ENCODE assay signal across 25 mouse cellular contexts in the genomic region with DNA sequence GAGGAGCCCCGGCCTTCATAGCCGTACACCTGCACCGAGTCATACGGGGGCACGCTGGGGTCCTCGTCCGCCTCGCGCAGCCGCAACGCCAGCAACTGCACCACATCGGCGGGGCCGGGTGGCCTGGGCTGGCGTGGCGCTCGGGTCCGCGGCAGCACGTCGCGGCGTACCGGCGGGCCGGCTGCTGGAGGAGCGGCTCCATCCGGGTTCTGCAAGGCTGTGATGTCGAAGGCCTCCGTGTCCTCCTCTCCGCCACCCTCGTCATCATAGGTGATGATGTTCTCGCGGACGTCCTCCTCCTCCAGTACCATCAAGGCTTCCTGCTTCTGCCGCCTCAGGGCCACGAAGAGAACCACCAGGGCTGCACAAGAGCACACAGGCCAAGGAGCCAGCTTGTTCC. TPM values are rescaled to one million over a fixed set of nuclear protein-coding genes. Genes with fewer than 3 reads are reported as not detected.
A peak's percentile ranks its signal among the peaks of the same experiment; 100 is the strongest.
DNase-seq lines count a peak whose midpoint lies in the region; ATAC-seq and TF ChIP-seq lines count a peak whose summit lies in the region.
"Had no signal": no experiment of that assay in that cellular context is flagged by ENCODE, and none has a peak within 500 bp of the region (broad histone marks: within the 10 kb centered on the region; RNA-seq: fewer than 3 reads in every experiment).

No protein-coding gene starts in this region.

- DNase-seq in embryonic facial prominence, embryonic 10.5 days (ENCODE audit: low spot score) = no peak
- no peak for DNase-seq in midbrain, embryonic 10.5 days (ENCODE audit: low spot score)
- DNase-seq in R1 (ENCODE audit: low read depth, low spot score) = peak; percentile 61
- DNase-seq in spleen, postnatal 10 days (ENCODE audit: low spot score in 2 of 2) = no peak
- DNase-seq: adrenal gland, postnatal 14 days; B cell, adult 2 months; cerebellum, adult 11-12 months; cerebellum, adult 9-10 months; cerebellum, postnatal 25 days; heart, adult 18-20 months; heart, postnatal 10 days; heart, postnatal 4 days had no signal

- no peak for TF ChIP-seq CTCF in E14TG2a.4 (conservative IDR thresholded peaks at IDR 0.05; ENCODE audit: low read length)

- H3K4me3 ChIP-seq in embryonic facial prominence, embryonic 12.5 days = no peak overlapping the region
- no peak overlapping the region for H3K4me3 ChIP-seq in embryonic facial prominence, embryonic 10.5 days
- H3K4me3 ChIP-seq in midbrain, embryonic 12.5 days = no peak overlapping the region
- no peak overlapping the region for H3K4me3 ChIP-seq in midbrain, embryonic 10.5 days
- peak overlapping the region; percentile 84 for H3K4me3 ChIP-seq in E14TG2a.4 (replicated peaks; ENCODE audit: low read length)
- H3K4me3 ChIP-seq: heart, embryonic 10.5 days had no signal

- 0 out of 2 replicates have a peak overlapping the region, but pooled peaks have one; percentile 15 for H3K9ac ChIP-seq in embryonic facial prominence, embryonic 12.5 days
- H3K9ac ChIP-seq in midbrain, embryonic 12.5 days (replicated peaks) = no peak overlapping the region

- no peaks in the 10 kb centered on the region for H3K4me1 ChIP-seq in embryonic facial prominence, embryonic 12.5 days
- no peaks in the 10 kb centered on the region for H3K4me1 ChIP-seq in embryonic facial prominence, embryonic 10.5 days
- H3K4me1 ChIP-seq in midbrain, embryonic 12.5 days = no peaks in the 10 kb centered on the region
- H3K4me1 ChIP-seq in midbrain, embryonic 10.5 days = no peaks in the 10 kb centered on the region
- peaks cover 28% of the 10 kb centered on the region for H3K4me1 ChIP-seq in E14TG2a.4 (replicated peaks; ENCODE audit: low read depth, low read length)
- H3K4me1 ChIP-seq: heart, embryonic 10.5 days had no signal

- no peaks in the 10 kb centered on the region for H3K27me3 ChIP-seq in embryonic facial prominence, embryonic 12.5 days
- no peaks in the 10 kb centered on the region for H3K27me3 ChIP-seq in embryonic facial prominence, embryonic 10.5 days (replicated peaks; ENCODE audit: low read depth, poor library complexity, severe bottlenecking)
- H3K27me3 ChIP-seq in midbrain, embryonic 12.5 days = no peaks in the 10 kb centered on the region; the same call in 1 of the 2 replicates
- no peaks in the 10 kb centered on the region for H3K27me3 ChIP-seq in midbrain, embryonic 10.5 days (ENCODE audit: low read depth, poor library complexity, severe bottlenecking)
- peaks cover 41% of the 10 kb centered on the region for H3K27me3 ChIP-seq in E14TG2a.4 (ENCODE audit: insufficient read depth, low read length)

- no peak for ATAC-seq in embryonic facial prominence, embryonic 12.5 days (ENCODE audit: insufficient number of reproducible peaks, insufficient read depth, low FRiP score, low TSS enrichment)
- ATAC-seq in midbrain, embryonic 12.5 days (ENCODE audit: low FRiP score, low read depth) = no peak
- ATAC-seq: activated CD4-positive, CD25-positive, alpha-beta regulatory T cell, adult 4 months; CD4-positive, CD25-positive, alpha-beta regulatory T cell, adult 4 months; forebrain, embryonic 14.5 days; hindbrain, embryonic 16.5 days; inflammation-experienced regulatory T-cells, adult 6 months had no signal

- no peak overlapping the region for H3K4me2 ChIP-seq in embryonic facial prominence, embryonic 12.5 days (replicated peaks)
- H3K4me2 ChIP-seq in midbrain, embryonic 12.5 days (replicated peaks) = no peak overlapping the region

- H3K36me3 ChIP-seq in embryonic facial prominence, embryonic 12.5 days = peaks cover 61% of the 10 kb centered on the region
- peaks cover 78% of the 10 kb centered on the region for H3K36me3 ChIP-seq in embryonic facial prominence, embryonic 10.5 days (replicated peaks)
- peaks cover 64% of the 10 kb centered on the region for H3K36me3 ChIP-seq in midbrain, embryonic 12.5 days
- H3K36me3 ChIP-seq in midbrain, embryonic 10.5 days = peaks cover 78% of the 10 kb centered on the region
- H3K36me3 ChIP-seq in E14TG2a.4 (ENCODE audit: insufficient read depth, low read length) = no peaks in the 10 kb centered on the region

- H3K9me3 ChIP-seq in embryonic facial prominence, embryonic 12.5 days = no peaks in the 10 kb centered on the region
- no peaks in the 10 kb centered on the region for H3K9me3 ChIP-seq in embryonic facial prominence, embryonic 10.5 days
- no peaks in the 10 kb centered on the region for H3K9me3 ChIP-seq in midbrain, embryonic 12.5 days
- no peaks in the 10 kb centered on the region for H3K9me3 ChIP-seq in midbrain, embryonic 10.5 days (replicated peaks)
- no peaks in the 10 kb centered on the region for H3K9me3 ChIP-seq in E14TG2a.4 (ENCODE audit: low read length)
- H3K9me3 ChIP-seq: heart, embryonic 10.5 days had no signal

- 0 out of 2 replicates have a peak overlapping the region, but pooled peaks have one; percentile 4 for H3K27ac ChIP-seq in embryonic facial prominence, embryonic 12.5 days
- H3K27ac ChIP-seq in embryonic facial prominence, embryonic 10.5 days (replicated peaks) = no peak overlapping the region
- H3K27ac ChIP-seq in midbrain, embryonic 12.5 days (replicated peaks) = 0 out of 2 replicates have a peak overlapping the region, but pooled peaks have one; percentile 21
- no peak overlapping the region for H3K27ac ChIP-seq in midbrain, embryonic 10.5 days (replicated peaks)
- H3K27ac ChIP-seq: heart, embryonic 10.5 days had no signal

- WGBS in embryonic facial prominence, embryonic 12.5 days = 95% methylated on average over 37 of the region's 37 CpGs
- 92% methylated on average over 37 of the region's 37 CpGs for WGBS in embryonic facial prominence, embryonic 10.5 days
- WGBS in midbrain, embryonic 12.5 days = 89% methylated on average over 33 of the region's 37 CpGs
- 91% methylated on average over 37 of the region's 37 CpGs for WGBS in midbrain, embryonic 10.5 days

RNA-seq across cellular contexts. Expression of a gene that starts 8.5 kb away (rescaled TPM):
- 1.1 TPM in 1 of 2 replicates, not detected in the other for polyA plus RNA-seq in embryonic facial prominence, embryonic 12.5 days (2016; fragmentation: Nextera tagmentation; extraction: Ambion mirVana)
- polyA plus RNA-seq in embryonic facial prominence, embryonic 10.5 days (2016; fragmentation: Nextera tagmentation; extraction: Ambion mirVana) = not detected in 2 replicates
- polyA plus RNA-seq in midbrain, embryonic 12.5 days (2016; fragmentation: Nextera tagmentation; extraction: Ambion mirVana) = not detected in 2 replicates
- polyA plus RNA-seq in midbrain, embryonic 10.5 days (2016; fragmentation: Nextera tagmentation; extraction: Ambion mirVana) = not detected in 2 replicates
- polyA plus RNA-seq: activated CD4-positive, CD25-positive, alpha-beta regulatory T cell, adult 4 months; CD4-positive, CD25-positive, alpha-beta regulatory T cell, adult 4 months; cortical plate, adult 2 months; embryonic facial prominence, embryonic 14.5 days; forebrain, embryonic 14.5 days; G1E; heart, embryonic 10.5 days; heart, embryonic 14.5 days; hindbrain, embryonic 16.5 days; inflammation-experienced regulatory T-cells, adult 6 months had no signal

RNA-seq across cellular contexts. Expression of a gene that starts 8.9 kb away (rescaled TPM):
- polyA plus RNA-seq in embryonic facial prominence, embryonic 12.5 days (2016; fragmentation: Nextera tagmentation; extraction: Ambion mirVana) = 10.8 and 11.9 TPM in 2 replicates
- polyA plus RNA-seq in embryonic facial prominence, embryonic 10.5 days (2016; fragmentation: Nextera tagmentation; extraction: Ambion mirVana) = 5.3 and 6.0 TPM in 2 replicates
- 9.7 and 10.7 TPM in 2 replicates for polyA plus RNA-seq in midbrain, embryonic 12.5 days (2016; fragmentation: Nextera tagmentation; extraction: Ambion mirVana)
- 4.1 and 4.6 TPM in 2 replicates for polyA plus RNA-seq in midbrain, embryonic 10.5 days (2016; fragmentation: Nextera tagmentation; extraction: Ambion mirVana)

RNA-seq across cellular contexts. Expression of a gene that starts 11.0 kb away (rescaled TPM):
- 0.05 and 0.10 TPM in 2 replicates for polyA plus RNA-seq in embryonic facial prominence, embryonic 12.5 days (2016; fragmentation: Nextera tagmentation; extraction: Ambion mirVana)
- 0.04 and 0.12 TPM in 2 replicates for polyA plus RNA-seq in embryonic facial prominence, embryonic 10.5 days (2016; fragmentation: Nextera tagmentation; extraction: Ambion mirVana)
- not detected in 2 replicates for polyA plus RNA-seq in midbrain, embryonic 12.5 days (2016; fragmentation: Nextera tagmentation; extraction: Ambion mirVana)
- 0.06 and 0.12 TPM in 2 replicates for polyA plus RNA-seq in midbrain, embryonic 10.5 days (2016; fragmentation: Nextera tagmentation; extraction: Ambion mirVana)
- polyA plus RNA-seq: activated CD4-positive, CD25-positive, alpha-beta regulatory T cell, adult 4 months; CD4-positive, CD25-positive, alpha-beta regulatory T cell, adult 4 months; embryonic facial prominence, embryonic 14.5 days; forebrain, embryonic 14.5 days; G1E; heart, embryonic 10.5 days; heart, embryonic 14.5 days; inflammation-experienced regulatory T-cells, adult 6 months had no signal

RNA-seq across cellular contexts. Expression of a gene that starts 14.4 kb away (rescaled TPM):
- 381 and 403 TPM in 2 replicates for polyA plus RNA-seq in embryonic facial prominence, embryonic 12.5 days (2016; fragmentation: Nextera tagmentation; extraction: Ambion mirVana)
- 486 and 490 TPM in 2 replicates for polyA plus RNA-seq in embryonic facial prominence, embryonic 10.5 days (2016; fragmentation: Nextera tagmentation; extraction: Ambion mirVana)
- polyA plus RNA-seq in midbrain, embryonic 12.5 days (2016; fragmentation: Nextera tagmentation; extraction: Ambion mirVana) = 363 and 400 TPM in 2 replicates
- 470 and 478 TPM in 2 replicates for polyA plus RNA-seq in midbrain, embryonic 10.5 days (2016; fragmentation: Nextera tagmentation; extraction: Ambion mirVana)

RNA-seq across cellular contexts. Expression of a gene that starts 26.5 kb away (rescaled TPM):
- polyA plus RNA-seq in embryonic facial prominence, embryonic 12.5 days (2016; fragmentation: Nextera tagmentation; extraction: Ambion mirVana) = 9.0 and 10.1 TPM in 2 replicates
- polyA plus RNA-seq in embryonic facial prominence, embryonic 10.5 days (2016; fragmentation: Nextera tagmentation; extraction: Ambion mirVana) = 9.3 and 12.4 TPM in 2 replicates
- polyA plus RNA-seq in midbrain, embryonic 12.5 days (2016; fragmentation: Nextera tagmentation; extraction: Ambion mirVana) = 8.2 and 10.4 TPM in 2 replicates
- polyA plus RNA-seq in midbrain, embryonic 10.5 days (2016; fragmentation: Nextera tagmentation; extraction: Ambion mirVana) = 10.7 and 11.0 TPM in 2 replicates

Comparison
In these comparisons a context has a peak if more than half of its experiments do, and no peak if none do; other contexts are left out.
1. H3K27ac ChIP-seq: peak in embryonic facial prominence, embryonic 12.5 days (single experiment) and midbrain, embryonic 12.5 days (single experiment); none in embryonic facial prominence, embryonic 10.5 days (single experiment) and midbrain, embryonic 10.5 days (single experiment).